Mouse (Mus musculus) kidney, postnatal 36 days (tissue): ENCODE measurements around the gene Kank2.
A peak's percentile ranks its signal among the peaks of the same experiment; 100 is the strongest.

Source experiments
- DNase-seq, 2 experiments: peaks; one replicate each; pipeline ENCODE4 v3.0.0; 2021 to 2022; ENCODE audit warnings: mixed read lengths in 2 of 2

Gene Kank2

DNA sequence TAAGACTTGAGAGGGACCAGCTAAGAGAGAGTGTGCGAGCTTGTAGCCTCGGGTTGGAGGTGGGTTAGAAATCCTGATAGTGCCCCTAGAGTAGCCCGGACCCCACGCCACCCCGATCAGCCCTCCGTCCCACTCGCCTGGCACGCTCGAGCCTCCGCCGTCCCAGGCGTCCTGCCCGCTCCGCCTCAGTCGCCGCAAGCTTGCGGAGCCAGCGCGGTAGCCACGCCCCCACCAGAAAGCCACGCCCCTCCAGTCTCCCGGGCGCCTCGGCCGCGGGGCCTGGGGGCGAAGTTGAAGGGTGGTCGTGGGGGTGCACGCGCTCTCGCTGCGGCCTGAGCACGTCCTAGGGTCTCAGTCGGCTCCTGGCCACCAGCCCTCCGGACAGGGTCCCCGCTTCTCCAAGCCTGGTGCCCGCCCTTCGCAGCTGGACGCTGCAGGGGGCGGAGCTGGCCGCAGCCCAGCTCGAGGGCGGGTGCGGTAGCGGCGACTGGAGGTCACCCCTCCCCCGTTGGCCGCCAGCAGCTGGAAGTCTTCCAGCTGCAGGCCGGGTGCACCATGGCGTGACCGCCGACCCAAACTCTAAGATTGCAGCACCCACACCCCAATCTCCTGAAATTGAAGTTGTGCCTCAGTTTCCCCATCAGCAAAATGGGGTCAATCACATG lies at the start of gene Kank2:
TSS of gene Kank2 (minus strand) at position 400 of the 665 bp plus-strand sequence.
- DNase-seq = peak; percentile 87 to 96

DNA sequence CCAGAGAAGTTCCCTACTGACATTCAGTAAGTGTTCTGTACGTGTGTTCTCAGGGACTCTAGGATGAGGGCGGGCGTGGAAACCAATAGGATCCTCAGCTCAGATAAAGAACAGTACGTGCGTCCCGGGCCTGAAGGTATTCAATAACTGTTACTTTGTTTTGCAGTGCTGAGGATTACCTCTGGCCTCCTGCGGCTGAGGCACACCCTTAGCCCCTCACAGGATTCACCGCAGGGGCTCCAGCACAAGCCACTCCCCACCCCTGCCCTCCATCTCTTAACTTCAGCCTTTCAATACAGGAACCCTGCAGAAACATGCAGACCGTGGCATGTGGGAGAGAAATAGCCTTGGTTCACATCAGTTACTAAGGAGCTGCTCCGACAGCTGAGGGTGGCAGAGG lies 49.4 kb upstream of the Kank2 start:
- DNase-seq = no peak

DNA sequence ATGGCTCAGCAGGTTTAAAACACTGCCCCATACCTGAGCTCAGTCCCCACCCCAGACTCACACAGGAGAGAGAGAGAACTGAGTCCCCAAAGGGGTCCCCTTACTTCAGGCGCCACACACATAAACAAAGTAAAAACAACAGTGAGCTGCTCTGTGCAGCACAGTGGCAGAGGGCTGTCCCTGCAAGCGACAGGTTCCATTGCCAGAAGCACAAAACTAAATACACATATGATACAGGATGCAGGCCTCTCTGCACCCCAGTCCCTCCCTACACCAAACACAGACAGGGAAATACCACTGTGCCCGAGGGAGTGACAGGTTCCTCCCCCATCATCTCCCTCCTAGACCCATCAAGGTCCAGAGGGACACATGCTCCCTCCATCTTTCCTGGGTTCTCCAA lies 48.9 kb upstream of the Kank2 start:
- no peak for DNase-seq

- peak; percentile 78 to 86 for DNase-seq
These were observed 48.3 kb upstream of the Kank2 start for GRCm38 (mm10) chr9:21846755-21847341.

DNA sequence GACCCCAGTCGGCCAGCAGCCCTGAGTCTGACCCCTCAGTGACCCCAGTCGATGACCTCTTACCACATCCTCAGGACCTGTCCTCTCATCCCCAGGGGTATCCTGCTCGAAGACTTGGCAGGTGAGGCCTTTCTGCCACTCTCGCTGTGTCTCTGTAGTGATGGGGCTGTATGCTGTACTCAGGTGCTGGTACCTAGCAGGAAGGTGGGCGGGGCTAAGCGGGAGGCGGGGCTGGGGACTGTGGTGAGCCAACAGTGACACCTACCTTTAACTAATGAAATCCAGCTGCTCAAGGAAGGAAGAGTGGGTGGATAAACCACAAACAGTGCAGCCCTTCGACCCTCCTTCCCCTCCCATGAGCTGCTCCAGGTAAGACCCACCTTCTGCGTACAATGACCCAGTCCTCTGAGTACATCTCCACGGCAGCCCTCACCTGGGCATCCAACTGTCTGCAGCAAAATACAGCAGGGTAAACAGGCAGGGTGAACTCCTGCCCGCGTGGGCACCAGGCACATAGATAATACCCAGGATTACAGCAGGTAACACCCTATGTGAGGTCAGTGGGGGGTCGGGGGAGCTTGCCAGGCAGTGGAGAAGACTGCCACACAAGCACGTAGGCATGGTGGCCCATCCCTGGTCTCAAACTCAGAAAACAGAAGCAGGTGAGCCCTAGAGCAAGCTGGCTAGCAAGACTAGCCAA lies 47.0 kb upstream of the Kank2 start:
- peak; percentile 41 to 81 for DNase-seq

GRCm38 (mm10) chr9:21843086-21843485 lies 44.5 kb upstream of the Kank2 start:
- DNase-seq = no peak

- DNase-seq = peak; percentile 54 to 67
These were observed 43.8 kb upstream of the Kank2 start for GRCm38 (mm10) chr9:21842391-21842790.

- no peak for DNase-seq
These were observed 42.8 kb upstream of the Kank2 start for GRCm38 (mm10) chr9:21841340-21841739.

- DNase-seq = peak; percentile 51 to 81
These were observed 41.7 kb upstream of the Kank2 start for GRCm38 (mm10) chr9:21840115-21840787.

- DNase-seq = no peak
These were observed 39.1 kb upstream of the Kank2 start for GRCm38 (mm10) chr9:21837690-21838089.

- DNase-seq = peak; percentile 85 to 89
These were observed 36.8 kb upstream of the Kank2 start, which contains the start of gene Angptl8 for GRCm38 (mm10) chr9:21835258-21835912. Angptl8 (plus strand) TSS chr9:21835510.

GRCm38 (mm10) chr9:21831558-21832240 lies 33.2 kb upstream of the Kank2 start:
- no peak for DNase-seq

DNA sequence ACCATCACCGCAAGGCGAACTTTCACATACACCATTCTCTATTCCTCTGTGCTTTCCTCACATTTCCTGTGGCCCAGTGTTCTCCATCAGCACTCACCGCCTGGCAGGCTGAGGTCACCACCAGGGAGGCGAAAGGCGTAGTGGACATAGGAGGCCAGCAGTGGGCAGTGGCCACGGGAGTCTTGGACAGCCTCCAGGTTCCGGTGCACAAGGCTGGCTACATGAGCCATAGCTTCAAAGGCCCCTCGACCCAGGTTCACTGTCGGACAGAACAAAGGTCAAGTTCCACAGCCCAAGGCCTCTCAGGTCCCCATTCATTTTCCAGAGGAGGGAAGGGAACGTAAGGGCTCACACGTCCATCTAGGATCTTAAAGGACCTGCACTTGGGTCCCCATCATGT lies 32.4 kb upstream of the Kank2 start:
- peak; percentile 81 to 86 for DNase-seq

- no peak for DNase-seq
These were observed 31.9 kb upstream of the Kank2 start for GRCm38 (mm10) chr9:21830461-21830850.

GRCm38 (mm10) chr9:21829834-21830460 lies 31.4 kb upstream of the Kank2 start:
- DNase-seq = no peak

DNA sequence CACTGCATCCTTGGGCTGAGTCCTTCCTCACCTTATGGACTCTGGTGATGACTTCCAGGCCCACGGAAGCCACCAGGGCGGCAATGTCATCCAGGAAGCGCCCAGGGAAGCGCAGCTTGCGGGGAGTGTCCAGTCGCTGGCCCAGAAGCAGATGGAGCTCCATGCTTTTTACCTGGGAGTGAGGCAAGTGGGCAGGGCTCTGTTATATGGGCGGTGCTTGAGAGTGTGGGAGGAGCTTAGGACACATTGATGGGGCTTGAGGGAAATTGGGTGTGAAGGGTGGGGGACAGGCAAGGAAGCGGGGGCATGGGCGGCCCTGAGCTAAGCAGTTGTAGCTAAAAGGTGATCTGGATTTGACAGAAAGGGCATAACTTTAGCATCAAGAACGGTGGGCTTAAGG lies 25.8 kb upstream of the Kank2 start:
- no peak for DNase-seq

- no peak for DNase-seq
These were observed 25.4 kb upstream of the Kank2 start for GRCm38 (mm10) chr9:21823957-21824356.

GRCm38 (mm10) chr9:21822686-21823085 lies 24.1 kb upstream of the Kank2 start:
- no peak for DNase-seq

- no peak for DNase-seq
These were observed 21.6 kb upstream of the Kank2 start for GRCm38 (mm10) chr9:21820183-21820582.

DNA sequence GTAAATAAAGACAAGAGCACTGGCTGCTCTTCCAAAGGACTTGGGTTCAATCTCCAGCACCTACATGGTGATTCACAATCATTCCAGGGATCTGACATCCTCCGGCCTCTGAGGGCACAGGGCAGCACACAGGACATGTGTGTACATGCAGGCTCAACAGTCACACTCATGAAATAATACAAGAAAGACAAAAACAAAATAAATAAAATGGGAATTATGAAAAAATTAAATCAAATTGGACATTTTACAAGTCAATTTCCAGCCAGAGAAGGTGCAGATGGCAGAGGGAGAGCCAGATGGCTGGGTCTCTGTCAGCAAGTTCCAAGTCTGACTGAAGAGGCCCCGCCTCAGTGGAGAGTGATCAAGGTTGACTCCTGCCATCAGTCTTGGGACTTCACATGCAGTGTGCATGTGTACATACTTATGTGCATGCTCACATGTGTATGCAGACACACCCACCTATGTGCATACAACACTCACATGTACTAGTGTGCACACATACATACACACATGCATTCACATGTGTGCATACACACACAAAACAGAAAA lies 20.7 kb upstream of the Kank2 start:
- no peak for DNase-seq

- no peak for DNase-seq
These were observed 20.0 kb upstream of the Kank2 start for GRCm38 (mm10) chr9:21818561-21818960.
